Mouse (Mus musculus): ENCODE results near the gene Zc3h10.
"Not testable (repeated sequence)": the region's sequence is repeated elsewhere in the genome, so short reads cannot be mapped to it uniquely, and the experiment has no call there.

Zc3h10 gene

DNA sequence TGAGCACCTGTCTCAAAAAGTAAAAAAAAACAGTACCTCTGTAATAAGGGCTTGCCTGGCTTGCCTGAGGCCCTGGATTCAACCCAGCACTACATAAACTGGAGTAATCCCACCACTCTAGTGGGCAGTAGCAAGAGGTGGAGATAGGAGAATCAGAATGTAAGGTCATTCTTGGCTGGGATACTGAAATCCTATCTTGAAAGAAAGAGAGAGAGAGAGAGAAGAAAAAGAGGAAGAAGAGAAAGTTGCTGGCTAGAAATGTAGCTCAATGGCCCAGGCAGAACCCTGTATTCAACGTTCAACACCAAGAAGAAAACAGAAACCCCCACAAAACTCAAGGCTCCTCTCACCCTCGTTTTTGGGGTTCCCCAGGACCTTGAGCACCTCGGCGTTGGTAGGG lies 51.7 kb downstream of the Zc3h10 start:
- in situ Hi-C loops (cut with MboI), result no loop called here

DNA sequence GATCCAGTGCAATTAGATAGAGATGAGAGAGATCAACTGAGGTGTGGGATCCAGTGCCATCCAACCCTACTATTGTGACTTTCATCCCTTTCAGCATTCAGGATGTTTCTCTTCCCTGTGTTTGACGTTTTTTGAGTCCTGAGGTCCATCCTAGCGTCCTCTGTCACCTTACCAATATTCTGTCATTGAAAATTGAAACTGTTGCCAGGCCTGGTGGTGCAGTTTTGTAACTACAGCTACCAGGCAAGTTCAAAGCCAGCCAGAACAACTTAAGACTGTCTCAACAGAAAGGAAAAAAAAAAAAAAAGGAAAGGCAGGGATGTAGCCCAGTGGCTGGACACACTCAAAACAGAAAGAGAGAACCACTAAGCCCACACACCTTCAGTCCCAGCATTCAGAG lies 52.3 kb downstream of the Zc3h10 start:
- in situ Hi-C loops (cut with MboI), result no loop called here

DNA sequence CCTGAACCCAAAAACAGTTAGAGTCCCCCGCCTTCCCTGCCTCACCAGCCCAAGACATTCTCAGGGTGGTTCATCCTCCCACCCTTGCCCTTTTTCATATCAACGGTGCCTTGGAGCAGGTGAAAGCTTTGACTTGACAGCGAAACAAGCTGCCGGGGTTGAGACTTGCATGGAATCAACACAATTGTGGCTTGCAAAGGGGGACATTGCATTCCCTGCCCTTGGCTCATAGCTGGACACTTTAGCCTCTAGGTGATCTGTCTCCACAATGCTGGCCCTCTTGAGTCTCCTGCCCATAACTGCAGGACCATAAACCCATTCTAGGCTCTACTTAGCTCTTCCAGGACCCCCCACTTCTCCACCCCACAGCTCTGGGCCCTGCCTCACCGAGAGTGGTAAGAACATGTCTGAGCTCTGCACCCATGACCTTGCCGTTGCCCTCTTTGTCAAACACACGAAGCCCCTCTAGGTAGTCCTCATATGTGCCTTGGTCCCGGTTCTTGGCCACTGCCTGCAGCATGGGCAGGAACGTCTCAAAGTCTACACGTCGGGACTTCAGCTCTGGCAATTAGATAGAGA lies 52.8 kb downstream of the Zc3h10 start:
- in situ Hi-C loops (cut with MboI), result no loop called here

DNA sequence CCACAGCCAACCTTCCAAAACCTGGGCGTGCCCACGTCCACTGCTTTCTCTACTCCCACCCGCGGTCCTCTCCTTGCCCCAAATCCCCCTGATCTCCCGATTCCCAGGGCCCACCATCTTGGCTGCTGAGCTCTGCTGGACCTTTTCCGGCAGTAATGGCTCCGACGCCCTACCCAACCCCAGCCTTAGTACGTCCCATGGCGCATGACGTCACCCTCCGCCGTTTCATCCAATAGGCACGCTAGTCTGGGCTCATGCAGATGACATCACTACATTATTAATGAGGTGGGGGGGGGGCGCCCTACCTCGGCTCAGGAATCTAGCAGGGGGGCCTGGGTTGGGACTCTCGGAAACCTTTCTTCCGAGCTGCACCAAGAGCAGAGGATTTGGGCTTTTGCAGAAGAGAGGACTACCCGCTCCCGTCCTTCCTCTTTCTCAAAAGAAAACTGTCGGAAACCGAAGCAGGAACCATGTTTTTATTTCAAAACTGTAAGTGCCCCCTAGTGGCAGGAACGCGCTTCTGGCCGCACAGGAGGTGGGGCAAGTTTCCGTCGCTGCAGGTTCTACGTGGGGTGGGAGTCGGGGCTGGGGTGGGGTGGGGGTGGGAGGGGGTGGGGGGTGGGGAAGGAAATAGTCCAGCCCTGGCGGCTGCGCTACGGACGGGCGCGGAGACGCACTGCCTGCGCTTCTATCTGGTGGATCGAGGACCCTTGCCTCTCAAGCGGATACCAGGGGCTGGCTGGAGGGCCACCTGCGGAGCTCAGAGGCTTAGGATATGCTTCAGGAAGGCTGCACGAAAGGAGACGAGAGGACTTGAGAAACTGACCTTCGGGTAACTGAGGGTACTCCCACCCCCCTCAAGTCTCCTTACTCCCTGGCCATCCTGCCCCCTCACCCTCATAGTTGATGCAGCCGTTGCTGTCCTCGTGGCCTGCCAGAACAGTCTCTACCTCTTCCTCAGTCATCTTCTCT lies 53.6 kb downstream of the Zc3h10 start, which contains the start of gene Myl6:
TSS of gene Myl6 (minus strand) at position 451 of the 972 bp plus-strand sequence.
- in situ Hi-C loops (cut with MboI), result no loop called here

DNA sequence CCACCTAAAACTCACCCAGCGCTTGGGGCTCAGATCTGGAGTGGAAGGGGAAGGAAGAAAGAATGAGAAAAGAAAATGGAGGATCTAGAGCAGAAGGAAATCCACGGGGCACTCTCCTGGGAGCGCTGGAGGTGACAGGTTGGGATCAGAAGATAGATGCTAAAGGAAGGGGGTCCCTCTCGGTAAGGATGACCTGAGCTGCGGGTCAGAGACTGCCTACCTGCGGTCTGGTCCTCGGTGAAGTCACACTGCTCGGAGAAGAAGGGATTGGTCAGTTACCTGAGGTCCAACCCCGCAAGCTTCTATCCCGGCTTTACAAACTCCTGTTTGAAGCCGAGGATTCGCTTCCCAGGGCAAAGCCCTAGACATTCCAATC lies 54.3 kb downstream of the Zc3h10 start:
- in situ Hi-C loops (cut with MboI), result no loop called here

DNA sequence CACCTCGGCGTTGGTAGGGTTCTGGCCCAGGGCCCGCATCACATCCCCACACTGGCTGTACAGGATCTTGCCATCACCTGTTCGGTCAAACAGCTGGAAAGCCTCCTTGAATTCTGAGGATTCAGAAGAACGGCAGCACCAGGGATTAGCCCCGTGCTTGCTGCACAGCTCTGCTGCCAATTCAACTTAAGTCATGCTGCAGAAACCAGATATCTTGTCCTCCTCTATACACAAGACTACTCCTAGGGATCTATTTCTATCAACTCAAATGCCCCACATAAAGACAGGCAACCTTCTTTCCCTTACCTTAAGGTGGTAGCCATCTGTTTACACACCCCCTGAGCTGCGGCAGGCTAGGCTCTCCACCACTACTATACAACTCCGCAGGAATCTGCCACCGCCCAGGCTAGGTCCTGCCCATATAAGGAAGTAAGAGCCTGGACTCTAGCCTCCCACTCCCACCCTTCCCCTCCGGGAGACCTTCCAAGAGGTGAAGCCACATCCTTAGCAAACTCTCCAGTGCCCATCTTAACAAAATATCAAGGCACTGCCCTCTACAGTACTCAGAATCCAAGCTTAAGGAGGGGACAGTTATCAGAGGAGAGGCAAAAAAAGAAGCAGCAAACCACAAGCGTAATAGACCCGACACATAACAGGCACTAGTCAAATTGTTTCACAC lies 54.8 kb downstream of the Zc3h10 start:
- in situ Hi-C loops (cut with MboI), result no loop called here

DNA sequence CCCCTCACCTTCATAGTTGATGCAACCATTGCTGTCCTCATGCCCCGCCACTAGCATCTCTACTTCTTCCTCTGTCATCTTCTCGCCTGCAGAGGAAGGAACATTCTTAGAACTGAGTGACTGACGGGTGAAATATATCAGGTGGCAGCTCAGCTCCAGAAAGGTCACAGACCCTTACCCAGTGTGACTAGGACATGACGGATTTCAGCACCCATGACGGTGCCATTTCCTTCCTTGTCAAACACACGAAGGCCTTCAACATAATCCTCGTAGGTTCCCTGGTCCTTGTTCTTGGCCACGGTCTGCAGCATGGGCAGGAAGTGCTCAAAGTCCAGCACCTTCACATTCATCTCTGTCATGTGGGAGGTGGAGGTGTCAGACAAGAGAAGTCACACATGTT lies 55.5 kb downstream of the Zc3h10 start:
- in situ Hi-C loops (cut with MboI), result not testable (repeated sequence)

Measured in mature B cell (primary cell).